Mouse (Mus musculus) thymus, postnatal 10 days (tissue): Measurements from ENCODE around the gene Gls.

Experiments used
- DNase-seq, 2 experiments: peaks; one replicate each; pipeline ENCODE4 v3.0.0; 2021; ENCODE audit warnings: low spot score in 2 of 2

Gls gene

DNA sequence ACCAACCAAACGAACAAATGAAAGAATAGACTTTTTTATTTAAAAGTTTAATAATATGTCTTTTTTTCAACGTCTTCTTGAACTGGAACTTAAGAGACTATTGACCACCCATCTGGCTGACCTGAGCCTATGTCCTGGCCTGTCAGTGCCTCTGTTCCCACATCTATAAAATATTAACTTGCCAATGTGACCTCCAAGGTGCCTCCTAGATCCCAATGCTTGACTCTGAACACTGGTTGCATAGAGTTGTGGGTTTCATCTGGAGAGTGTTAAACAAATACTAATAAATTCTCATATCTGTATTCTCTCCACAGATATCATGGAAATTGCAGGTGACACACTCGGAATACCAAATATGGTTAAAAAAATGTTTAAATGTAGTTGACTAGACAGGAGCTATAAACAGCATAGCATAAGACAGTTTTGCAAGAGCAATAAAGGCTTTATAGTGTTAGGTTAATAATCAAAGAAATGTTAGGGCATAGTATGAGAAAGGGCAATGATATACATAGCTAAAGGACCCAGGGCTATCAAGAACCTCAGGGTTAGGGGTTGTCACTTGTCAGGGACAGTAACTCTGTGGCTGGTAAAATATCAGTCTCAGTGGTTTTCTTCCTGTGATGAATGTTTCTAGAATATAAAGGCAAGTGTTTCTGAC, 16.0 kb upstream of the Gls start:
- DNase-seq: no peak

DNA sequence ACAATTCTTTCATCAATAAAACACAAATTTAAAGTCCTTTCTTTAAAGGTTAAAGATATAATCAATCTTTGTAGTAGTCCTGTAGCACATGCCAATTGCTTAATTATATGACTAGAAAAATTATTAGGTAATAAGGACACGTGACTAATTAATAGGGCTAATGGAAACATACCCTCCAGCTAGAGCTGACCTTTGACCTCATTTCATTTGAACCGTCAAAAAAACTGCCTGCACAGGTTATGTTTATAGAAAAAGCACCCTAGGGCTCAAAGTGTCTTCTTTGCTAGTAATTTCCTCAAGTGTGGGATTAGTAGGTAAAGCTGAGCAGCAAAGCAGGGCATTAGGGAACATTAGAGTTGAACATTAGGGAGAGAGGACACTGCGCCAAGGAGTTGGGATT, 9.2 kb upstream of the Gls start:
- no peak for DNase-seq

DNA sequence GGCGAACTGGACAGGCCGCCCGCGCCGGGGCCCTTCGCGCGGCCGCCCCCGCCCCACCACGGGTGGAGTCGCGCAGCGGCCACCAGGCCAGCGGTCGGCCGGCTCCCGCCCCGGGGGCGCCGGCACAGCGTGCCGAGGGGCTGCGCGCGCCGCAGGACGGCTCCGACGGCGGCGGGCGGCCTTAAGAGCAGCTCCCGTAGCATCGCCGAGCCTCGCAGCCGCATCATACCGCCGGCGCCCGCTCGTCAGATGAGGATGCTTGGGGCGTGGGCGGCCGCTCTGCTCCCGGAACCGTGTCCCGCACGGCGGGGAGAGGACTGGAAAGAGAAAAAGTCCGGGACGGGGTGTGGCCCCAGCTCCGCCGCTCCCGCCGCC, 279 bp downstream of the Gls start:
- no peak for DNase-seq

DNA sequence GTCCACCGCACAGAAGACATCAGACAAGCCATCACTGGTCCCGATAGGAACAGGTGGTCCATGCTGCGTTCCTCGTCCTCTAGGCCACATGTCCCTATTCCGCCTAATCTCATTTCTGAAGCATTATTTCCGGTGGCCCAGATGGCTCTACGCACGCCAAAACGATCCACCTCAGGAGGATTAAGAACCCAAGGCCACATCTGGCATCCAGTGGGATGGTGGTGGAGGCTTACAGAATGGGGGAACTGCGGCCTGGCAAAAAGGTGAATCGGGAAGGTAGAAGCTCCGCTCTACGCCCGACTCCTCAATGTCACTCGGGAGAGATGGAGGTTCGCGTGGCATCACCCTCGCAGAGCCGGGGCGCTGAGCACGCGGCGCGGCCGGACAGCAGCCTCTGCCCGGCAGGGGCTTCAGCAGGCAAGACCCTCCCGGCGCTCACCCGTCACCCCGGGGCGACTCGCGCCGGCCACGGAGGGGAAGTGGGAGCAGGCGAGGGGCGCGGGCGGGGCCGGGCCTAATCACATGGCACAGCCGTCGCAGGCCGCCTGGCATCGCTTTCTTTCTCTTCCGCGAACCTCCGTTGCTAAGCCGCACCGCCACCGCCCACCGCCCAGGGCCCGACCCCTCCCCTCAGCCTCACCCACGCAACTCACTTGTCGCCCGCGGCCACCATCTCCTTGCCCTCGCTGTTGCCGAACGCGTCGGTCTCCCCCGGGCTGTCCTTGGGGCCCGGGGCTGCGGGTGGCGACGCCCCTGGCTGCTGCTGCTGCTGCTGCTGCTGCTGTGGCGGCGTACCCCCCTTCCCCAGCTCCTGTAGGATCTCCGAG, 880 bp downstream of the Gls start:
- peak; percentile 70 to 73 for DNase-seq

DNA sequence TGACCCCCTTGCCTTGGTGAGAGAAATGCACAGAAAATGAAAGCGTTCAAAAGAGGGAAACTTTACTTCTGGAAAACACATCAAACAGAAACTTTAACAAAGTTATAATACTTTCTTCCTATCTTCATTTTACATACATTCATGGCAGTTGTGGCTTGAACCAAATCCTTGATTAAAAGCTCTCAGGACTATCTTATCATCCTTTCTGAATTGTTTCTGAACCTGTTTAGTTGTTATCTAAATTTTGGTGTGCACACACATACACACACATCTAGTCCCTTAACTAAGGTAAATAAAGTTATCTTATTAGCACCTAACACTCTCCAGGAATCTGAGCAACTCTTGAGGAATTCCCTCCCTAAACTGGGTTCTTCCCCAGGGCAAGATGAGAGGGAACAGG, 2.6 kb downstream of the Gls start:
- DNase-seq: no peak

DNA sequence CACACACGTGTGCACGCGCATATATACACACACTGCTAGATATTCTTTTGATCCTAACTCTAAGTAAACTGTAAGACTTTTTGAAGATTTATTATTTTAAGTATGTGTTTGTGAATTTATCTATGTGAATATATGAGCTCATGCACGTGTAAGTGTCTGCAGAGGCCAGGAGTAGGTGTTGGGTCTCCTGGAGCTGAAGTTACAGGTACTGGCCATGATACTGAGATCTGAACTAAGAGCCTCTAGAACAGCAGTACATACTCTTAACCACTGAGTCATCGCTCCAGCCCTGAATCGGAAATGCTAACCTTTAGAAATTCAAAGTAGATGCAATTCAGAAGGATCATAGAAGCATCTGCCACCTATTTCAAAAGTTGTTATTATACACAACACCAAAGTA, 4.9 kb downstream of the Gls start:
- DNase-seq: no peak

DNA sequence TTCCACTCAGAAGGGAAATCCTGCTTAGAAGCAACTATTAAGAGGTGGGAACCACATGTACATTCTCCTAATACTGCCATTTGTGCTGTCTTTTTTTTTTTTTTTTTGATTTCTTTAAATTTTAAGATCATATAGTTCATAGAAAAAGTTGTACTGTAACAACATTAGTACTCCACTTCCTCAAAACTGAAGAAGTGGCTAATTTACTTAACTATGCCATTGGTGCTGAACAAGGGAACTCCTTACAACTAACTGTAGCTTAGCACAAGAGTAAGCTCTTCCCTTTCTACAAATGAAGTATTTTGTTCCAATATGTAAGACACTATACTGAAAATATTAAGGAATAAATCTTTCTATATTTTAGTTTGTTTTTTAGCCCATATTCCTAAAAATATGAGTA, 6.6 kb downstream of the Gls start:
- DNase-seq: no peak

DNA sequence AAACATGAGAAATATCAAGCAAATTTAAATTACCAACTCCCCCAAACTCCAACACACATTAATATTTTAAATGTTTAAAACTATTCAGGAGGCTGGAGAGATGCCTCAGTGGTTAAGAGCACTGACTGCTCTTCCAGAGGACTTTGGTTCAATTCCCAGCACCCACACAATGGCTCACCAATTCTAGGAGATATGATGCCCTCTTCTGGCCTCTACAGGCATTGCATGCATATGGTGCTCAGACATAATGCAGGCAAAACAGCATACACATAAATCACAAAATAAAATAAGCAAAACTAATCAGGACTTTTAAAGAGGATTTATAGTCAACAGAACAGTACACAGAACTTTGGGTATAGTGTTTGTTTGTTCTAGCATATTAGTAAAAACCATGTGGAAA, 16.3 kb downstream of the Gls start:
- DNase-seq: no peak

DNA sequence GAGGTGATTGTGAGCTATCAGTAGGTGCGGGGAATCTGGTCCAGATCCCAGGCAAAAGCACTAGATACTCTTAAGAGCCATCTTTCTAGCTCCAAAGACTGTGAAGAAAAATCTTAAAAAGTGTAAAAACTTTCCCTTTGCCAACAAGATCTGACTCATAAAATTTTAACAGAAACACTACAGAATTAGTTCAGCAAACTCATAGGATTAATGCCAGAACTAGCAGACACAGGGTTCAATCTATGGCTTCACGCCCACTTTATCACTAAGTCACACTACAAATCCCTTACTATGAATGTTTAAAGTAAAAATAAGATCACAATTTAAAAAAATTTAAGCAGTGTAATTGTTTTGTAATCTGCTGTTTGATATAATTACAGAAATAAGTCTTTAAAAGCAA, 50.0 kb downstream of the Gls start:
- DNase-seq: no peak

DNA sequence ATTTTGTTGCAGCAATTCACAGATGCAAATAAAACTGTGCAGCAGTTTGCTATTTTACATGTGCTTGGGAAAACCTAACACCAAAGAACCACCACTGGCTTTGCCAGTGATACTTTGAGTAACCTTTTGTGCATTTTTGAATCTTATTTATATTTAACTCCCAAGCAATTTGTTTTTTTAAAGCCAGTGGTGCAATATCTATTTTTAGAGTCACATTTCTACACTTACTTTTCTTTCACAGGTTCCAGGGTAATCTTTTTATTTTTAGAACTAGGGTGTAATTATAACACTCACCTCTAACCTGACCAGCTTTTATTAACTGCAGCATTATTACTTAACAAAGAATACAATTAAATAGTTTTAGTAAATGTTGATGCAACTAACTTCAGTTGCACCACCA, 51.0 kb downstream of the Gls start:
- DNase-seq: no peak

DNA sequence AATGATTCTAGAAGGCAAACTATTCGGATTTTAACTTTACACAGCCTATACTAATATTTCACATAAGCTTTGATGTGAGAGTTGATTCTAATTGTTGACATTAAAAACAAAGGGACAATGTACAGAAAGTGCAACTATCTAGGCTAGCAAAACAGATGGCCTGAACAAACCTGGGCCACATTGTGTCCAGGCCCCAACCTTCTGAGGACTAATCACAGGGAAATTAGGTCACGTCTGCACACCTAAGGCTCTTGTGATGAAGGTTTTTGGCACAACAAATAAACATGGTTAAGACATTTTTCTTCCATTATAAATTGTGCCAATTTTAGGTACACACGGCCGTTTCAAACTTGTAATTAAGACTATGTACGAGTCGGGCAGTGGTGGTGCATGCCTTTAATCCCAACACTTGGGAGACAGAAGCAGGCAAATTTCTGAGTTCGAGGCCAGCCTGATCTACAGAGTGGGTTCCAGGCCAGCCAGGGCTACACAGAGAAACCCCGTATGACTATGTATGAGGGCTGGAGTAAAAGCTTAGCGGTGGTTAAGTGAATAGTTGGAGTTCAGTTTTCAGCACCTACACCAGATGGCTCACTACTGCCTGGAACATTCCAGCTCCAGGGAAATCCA, 53.0 kb downstream of the Gls start:
- no peak for DNase-seq

DNA sequence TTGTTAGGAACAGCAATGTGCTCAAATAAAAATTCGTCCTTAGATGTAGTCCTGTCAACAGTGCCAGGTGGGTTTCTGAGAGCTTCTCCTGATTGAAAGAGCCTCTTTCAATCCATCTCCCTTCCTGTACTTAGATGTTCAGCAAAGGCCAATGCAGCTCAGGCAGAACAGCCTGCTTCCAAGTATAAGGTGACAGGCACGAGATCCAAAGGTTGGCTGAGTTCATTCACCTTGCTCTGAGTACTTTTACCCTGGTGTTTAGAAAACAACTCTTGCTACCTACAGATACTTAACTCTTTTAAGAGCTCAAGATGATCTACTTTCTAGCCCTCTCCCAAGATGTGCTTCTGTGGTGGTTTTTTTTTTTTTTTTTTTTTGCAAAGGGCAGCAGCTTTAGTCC, 56.0 kb downstream of the Gls start:
- no peak for DNase-seq

DNA sequence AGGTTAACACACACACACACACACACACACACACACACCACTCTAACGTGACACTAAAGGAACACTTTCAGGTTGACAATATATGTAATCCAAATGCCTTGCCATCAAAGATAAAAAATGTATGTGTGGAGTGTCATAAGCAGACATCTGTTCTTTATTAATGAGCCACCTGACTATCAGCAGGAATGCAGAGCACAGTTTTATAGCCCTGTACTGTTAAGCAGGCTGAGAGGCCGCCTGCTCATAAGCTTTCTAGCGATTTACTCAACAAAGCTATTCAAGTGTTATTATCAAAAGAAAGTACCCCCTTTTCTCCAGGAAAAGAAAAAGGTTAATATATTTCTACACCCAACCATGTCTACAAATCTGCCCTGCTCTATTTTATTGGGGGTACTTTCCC, 57.0 kb downstream of the Gls start:
- no peak for DNase-seq

DNA sequence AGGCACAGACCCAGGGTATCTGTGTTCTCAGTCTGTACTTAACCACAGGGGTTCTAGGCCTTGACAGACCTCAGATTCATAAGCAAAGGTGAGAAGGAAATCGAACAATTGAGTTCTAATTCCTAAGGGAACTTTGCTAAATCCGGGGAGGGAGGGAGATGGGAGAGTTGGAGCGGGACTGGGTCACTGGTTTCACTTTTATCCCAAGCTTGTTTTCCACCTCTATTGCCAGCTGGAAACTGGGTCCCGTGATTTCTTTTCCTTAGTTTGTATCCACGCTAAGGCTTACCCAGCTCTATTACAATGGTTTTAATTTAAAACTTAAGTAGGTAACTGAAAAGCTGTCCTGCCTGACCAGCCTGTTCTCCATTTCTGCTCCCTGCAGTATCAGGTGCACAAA, 57.7 kb downstream of the Gls start:
- no peak for DNase-seq

DNA sequence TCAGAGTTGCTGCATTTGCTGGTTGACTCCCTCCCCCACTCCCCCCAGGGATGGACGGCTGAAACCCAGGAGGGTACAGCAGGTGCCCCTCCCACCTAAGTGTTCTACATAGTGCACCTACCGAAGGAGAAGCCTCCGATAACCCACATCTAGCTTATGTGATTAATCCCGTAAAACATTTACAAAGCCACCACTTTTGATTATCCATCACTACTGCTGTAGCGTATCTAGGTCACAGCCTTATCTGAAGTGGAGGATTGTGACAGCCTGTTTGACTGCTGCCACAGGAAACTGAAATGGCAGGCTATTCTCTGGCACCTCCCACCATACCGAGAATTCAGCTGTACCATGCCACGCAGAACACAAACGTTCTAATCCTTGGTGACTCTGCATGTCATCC, 61.8 kb downstream of the Gls start:
- DNase-seq: no peak

DNA sequence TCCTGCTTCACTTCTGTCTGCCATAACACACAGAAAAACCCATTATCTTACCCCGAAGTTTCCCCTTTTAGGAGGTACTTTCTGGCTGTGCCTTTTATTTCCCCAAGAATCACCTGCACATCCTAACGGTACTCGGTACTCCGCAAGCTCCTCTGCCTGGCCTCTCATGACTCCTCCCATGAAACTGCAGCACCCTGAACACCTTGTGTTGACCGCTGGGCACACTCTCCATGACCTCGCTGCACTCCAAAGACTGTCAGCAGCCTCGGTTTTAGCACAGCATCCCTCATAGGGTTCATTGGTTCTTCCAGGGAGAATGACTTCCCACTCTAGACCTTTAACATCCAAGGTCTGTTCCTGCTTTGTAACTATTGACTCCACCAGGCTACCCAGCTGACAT, 62.3 kb downstream of the Gls start:
- no peak for DNase-seq

DNA sequence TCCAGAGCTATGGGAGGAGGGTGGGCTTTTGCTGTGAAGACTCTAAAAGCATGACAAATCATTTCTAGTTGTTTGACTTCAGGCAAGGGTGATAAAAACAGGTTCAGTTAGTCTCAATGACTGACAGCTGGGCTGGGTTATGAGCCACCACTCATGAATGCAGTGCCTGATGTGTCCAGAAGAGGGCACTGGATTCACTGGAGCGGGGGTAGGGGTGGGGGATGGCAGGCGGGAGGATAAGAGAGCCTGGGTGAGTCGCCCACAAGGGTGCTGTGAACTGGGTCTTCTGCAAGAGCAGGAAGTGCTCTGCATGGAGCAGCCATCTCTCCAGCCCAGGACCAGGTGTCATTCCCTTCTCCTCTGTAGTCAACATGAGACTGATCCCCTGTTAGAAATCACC, 63.0 kb downstream of the Gls start:
- DNase-seq: peak in 1 of 2 experiments; percentile 63

DNA sequence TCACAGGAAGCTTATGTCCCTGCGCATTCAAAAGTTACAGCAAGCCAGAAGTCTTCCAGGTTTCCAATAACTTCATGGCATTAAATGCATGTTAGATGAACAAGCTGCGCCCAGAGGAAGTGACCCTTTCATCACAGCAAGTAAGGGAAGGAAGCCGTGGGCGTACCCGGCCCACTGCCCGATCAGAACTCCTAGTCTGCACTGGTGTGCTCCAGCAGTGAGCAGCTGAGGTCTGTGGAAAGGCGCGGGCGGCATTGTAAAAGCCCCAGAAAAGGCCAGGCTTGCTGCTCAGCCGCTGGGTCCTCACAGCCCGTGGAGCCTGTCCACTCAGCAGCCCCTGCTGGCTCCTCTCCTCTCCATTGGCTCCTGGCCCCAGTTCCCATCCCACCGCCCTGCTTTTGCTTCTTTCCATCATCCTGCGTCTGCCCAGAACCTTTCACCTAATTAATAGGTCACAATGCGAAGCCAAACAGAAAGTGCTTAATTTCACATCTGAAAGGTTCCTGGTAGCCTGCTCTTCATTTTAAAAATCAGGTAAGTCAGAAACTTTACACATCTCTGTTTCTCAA, 66.3 kb downstream of the Gls start:
- no peak for DNase-seq

DNA sequence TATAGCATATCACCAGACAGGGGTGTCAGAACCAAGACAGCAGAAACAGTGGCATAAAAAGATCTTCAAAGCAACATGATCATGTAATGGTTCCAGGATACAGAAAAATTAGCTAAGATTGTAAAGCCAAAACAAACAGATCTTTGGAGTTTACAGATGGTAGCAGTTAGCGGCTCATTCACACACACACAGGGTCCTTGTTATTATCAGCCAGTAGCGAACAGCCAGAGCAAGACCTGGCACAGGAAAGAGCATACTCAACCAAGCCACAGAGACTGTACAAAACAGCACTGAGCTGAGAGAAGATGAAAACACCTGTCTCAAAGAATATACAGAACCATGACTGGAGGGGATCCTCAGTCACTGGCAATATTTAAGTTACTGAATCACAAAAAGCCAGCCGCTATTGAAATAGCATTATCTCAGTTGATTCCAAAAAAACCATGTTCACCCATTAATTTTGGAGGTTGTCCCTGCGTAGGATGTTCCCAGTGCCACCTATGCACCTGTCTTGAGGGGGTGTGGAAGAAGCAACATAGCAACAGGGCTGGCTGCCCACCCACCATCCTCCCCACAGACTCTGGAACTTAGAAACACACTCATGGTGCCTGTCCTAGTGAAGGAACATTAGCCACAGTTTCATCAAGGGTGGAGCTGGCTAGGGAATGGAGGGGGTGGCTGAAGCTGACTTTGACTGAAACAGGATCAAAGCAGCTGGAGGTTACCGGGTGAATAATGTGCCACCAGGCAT, 69.2 kb downstream of the Gls start:
- DNase-seq: no peak

DNA sequence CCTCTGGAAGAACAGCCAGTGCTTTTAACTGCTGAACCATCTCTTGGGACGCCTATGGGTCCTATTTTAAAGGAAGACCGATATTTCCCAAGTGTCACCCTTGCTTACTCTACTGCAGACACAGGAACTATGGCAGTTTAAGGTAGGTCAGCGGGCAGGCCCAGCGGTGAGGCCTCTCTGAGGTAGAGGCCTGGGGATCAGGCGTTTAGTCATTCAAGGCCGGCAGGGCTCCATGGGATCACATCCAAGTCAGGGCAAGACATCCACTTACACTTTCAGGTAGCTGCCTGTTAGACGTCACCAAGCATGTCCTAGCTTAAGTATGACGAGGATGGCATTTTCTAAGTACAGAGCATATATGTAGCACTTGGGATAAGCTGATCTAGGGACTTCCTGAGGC, 71.9 kb downstream of the Gls start:
- no peak for DNase-seq

DNA sequence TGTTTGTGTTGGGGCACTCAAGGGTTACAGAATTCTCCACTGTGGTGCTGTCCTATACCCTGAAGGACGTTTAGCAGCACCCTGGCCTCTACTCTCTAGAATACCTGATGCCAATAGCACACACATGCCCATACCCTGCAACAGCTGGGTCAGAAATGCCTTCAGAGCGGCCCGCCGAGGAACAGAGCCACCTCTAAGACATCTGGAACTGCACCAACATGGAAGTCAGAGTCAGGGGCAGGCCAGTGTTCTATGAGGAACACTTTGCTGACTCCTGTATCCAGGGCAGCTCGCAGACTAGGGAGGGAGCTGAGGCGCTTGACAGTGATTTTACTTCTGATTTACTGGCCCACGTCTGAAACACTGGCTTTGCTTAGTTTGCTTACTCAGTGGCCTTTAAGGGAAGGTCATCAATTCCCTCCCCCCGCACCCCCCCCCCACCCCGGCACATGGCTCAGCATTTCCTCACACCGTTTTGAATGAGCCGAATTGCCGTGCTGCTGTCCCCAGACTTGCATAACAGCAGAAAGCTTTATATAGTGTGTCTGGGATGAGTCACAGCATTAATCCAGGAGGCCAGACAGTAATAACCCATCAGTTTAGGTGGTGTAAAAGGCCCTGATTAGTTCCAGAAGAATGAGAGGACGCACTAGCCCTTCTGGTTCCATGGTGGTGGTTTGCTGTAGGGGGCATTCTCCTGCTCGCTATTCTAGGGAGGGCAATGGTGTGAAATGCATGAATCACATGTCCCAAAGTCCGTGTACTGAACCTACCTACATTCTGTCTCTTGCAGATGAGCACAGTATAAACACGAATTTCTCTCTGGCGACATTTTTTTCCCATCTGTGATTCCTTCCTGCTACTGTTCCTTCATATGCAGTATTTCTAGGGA, 74.3 kb downstream of the Gls start:
- no peak for DNase-seq
